Mouse (Mus musculus) MEL (cell line): ENCODE measurements around the gene Olfr545. TPM values are rescaled to one million over a fixed set of nuclear protein-coding genes. Genes with fewer than 3 reads are reported as not detected.

Experiments
- DNase-seq: peaks from one replicate; pipeline ENCODE4 v3.0.0; 2011; ENCODE audit warnings: low read depth, low spot score
- H3K27ac ChIP-seq: 2 replicates; pipeline ENCODE4 v1.5.1; 2012; ENCODE audit warnings: low read depth, mild to moderate bottlenecking, control low read depth, low read length, moderate library complexity; ENCODE audit not compliant: control insufficient read depth
- H3K27me3 ChIP-seq, 2 experiments: fragments of 150-350 bp in 1 of 2; sonication (generic) in 1 of 2; 2 replicates each; pipeline ENCODE4 v1.6.1; 2012; ENCODE audit warnings: low read length in 2 of 2, mild to moderate bottlenecking in 2 of 2, improper control_type of control experiment in 1 of 2, moderate library complexity in 1 of 2; ENCODE audit not compliant: insufficient read depth in 2 of 2, control insufficient read depth in 1 of 2
- H3K36me3 ChIP-seq, 2 experiments: 2 replicates each; pipeline ENCODE4 v1.6.1; 2012 to 2014; ENCODE audit warnings: low read length in 2 of 2, improper control_type of control experiment in 1 of 2, inconsistent platforms in 1 of 2, mild to moderate bottlenecking in 1 of 2; ENCODE audit not compliant: insufficient read depth in 2 of 2, control insufficient read depth in 1 of 2
- H3K4me1 ChIP-seq, 2 experiments: fragments of 150-350 bp in 1 of 2; sonication (generic) in 1 of 2; 2 replicates each; pipeline ENCODE4 v1.6.1; 2012; ENCODE audit warnings: low read length in 2 of 2, improper control_type of control experiment in 1 of 2, mild to moderate bottlenecking in 1 of 2; ENCODE audit not compliant: insufficient read depth in 2 of 2, control insufficient read depth in 1 of 2
- H3K4me3 ChIP-seq, 2 experiments: fragments of 150-350 bp in 1 of 2; sonication (generic) in 1 of 2; 2 replicates each; pipeline ENCODE4 v1.5.1; 2012; ENCODE audit warnings: low read depth in 2 of 2, low read length in 2 of 2, mild to moderate bottlenecking in 2 of 2, moderate library complexity in 2 of 2, control low read depth in 1 of 2, improper control_type of control experiment in 1 of 2; ENCODE audit not compliant: control insufficient read depth in 1 of 2, insufficient read depth in 1 of 2
- H3K79me2 ChIP-seq: 2 replicates; pipeline ENCODE4 v1.6.1; 2012; ENCODE audit warnings: mild to moderate bottlenecking, low read length, moderate library complexity; ENCODE audit not compliant: control insufficient read depth, poor library complexity, insufficient read depth
- H3K9ac ChIP-seq: 2 replicates; pipeline ENCODE4 v1.6.1; 2012; ENCODE audit warnings: low read depth, mild to moderate bottlenecking, control low read depth, low read length, moderate library complexity; ENCODE audit not compliant: control insufficient read depth, poor library complexity, severe bottlenecking
- H3K9me3 ChIP-seq: fragments of 150-350 bp; sonication (generic); replicated peaks from 2 replicates; pipeline ENCODE4 v1.6.1; 2012; ENCODE audit warnings: mild to moderate bottlenecking, low read length, improper control_type of control experiment, moderate library complexity; ENCODE audit not compliant: insufficient read depth
- CHD1 ChIP-seq: IDR thresholded peaks from 2 replicates; pipeline ENCODE4 v1.6.1; 2012; ENCODE audit warnings: low read depth, mild to moderate bottlenecking, inconsistent platforms, low read length, improper control_type of control experiment
- CTCF ChIP-seq, 3 experiments: IDR thresholded peaks in 2 of 3; conservative IDR thresholded peaks in 1 of 3; 2 replicates each; pipeline ENCODE4 v1.5.1; 2011 to 2012; ENCODE audit warnings: low read length in 3 of 3, low read depth in 2 of 3, mild to moderate bottlenecking in 2 of 3, improper control_type of control experiment in 1 of 3, inconsistent platforms in 1 of 3, mixed read lengths in 1 of 3, moderate library complexity in 1 of 3; ENCODE audit not compliant: control insufficient read depth in 1 of 3, insufficient read depth in 1 of 3, poor library complexity in 1 of 3, severe bottlenecking in 1 of 3
- E2F4 ChIP-seq: IDR thresholded peaks from 2 replicates; pipeline ENCODE4 v1.6.1; 2011; ENCODE audit warnings: low read depth, low read length, improper control_type of control experiment, borderline replicate concordance
- ELF1 ChIP-seq: IDR thresholded peaks from 2 replicates; pipeline ENCODE4 v1.6.1; 2014; ENCODE audit warnings: low read depth, mild to moderate bottlenecking, inconsistent platforms, low read length, improper control_type of control experiment, moderate library complexity
- ETS1 ChIP-seq: IDR thresholded peaks from 2 replicates; pipeline ENCODE4 v1.6.1; 2012; ENCODE audit warnings: low read depth, mild to moderate bottlenecking, inconsistent platforms, low read length, improper control_type of control experiment, moderate library complexity
- GABPA ChIP-seq: IDR thresholded peaks from 2 replicates; pipeline ENCODE4 v1.6.1; 2012; ENCODE audit warnings: low read depth, mild to moderate bottlenecking, inconsistent platforms, low read length, improper control_type of control experiment, moderate library complexity
- KAT2A ChIP-seq: conservative IDR thresholded peaks from 2 replicates; pipeline ENCODE4 v1.6.1; 2012; ENCODE audit warnings: low read depth, low read length, improper control_type of control experiment, inconsistent platforms
- MAX ChIP-seq: IDR thresholded peaks from 2 replicates; pipeline ENCODE4 v1.6.1; 2011; ENCODE audit warnings: low read length, improper control_type of control experiment
- MAZ ChIP-seq: IDR thresholded peaks from 2 replicates; pipeline ENCODE4 v1.6.1; 2012; ENCODE audit warnings: low read depth, mild to moderate bottlenecking, inconsistent platforms, low read length, improper control_type of control experiment
- MYB ChIP-seq: IDR thresholded peaks from 2 replicates; pipeline ENCODE4 v1.6.1; 2011; ENCODE audit warnings: mild to moderate bottlenecking, low read depth, low read length, improper control_type of control experiment
- POLR2A ChIP-seq, 2 experiments: IDR thresholded peaks; 2 replicates each; pipeline ENCODE4 v1.6.1; 2011 to 2012; ENCODE audit warnings: low read length in 2 of 2, mild to moderate bottlenecking in 2 of 2, control low read depth in 1 of 2, improper control_type of control experiment in 1 of 2, low read depth in 1 of 2, moderate library complexity in 1 of 2; ENCODE audit not compliant: control insufficient read depth in 1 of 2, insufficient read depth in 1 of 2, poor library complexity in 1 of 2
- RCOR1 ChIP-seq: IDR thresholded peaks from 2 replicates; pipeline ENCODE4 v1.6.1; 2012; ENCODE audit warnings: low read depth, mild to moderate bottlenecking, inconsistent platforms, low read length, improper control_type of control experiment
- SIN3A ChIP-seq: IDR thresholded peaks from 2 replicates; pipeline ENCODE4 v1.6.1; 2012; ENCODE audit warnings: low read length, improper control_type of control experiment, inconsistent platforms
- SMC3 ChIP-seq: IDR thresholded peaks from 2 replicates; pipeline ENCODE4 v1.6.1; 2011; ENCODE audit warnings: low read depth, low read length, improper control_type of control experiment
- TCF12 ChIP-seq: IDR thresholded peaks from 2 replicates; pipeline ENCODE4 v1.6.1; 2014; ENCODE audit warnings: low read depth, mild to moderate bottlenecking, inconsistent platforms, low read length, improper control_type of control experiment, moderate library complexity
- UBTF ChIP-seq: IDR thresholded peaks from 2 replicates; pipeline ENCODE4 v1.6.1; 2012; ENCODE audit warnings: low read depth, mild to moderate bottlenecking, inconsistent platforms, low read length, improper control_type of control experiment, moderate library complexity, borderline replicate concordance; ENCODE audit not compliant: insufficient read depth
- USF2 ChIP-seq, 2 experiments: IDR thresholded peaks; 2 replicates each; pipeline ENCODE4 v1.6.1; 2011 to 2012; ENCODE audit warnings: improper control_type of control experiment in 2 of 2, low read length in 2 of 2, borderline replicate concordance in 1 of 2, inconsistent platforms in 1 of 2, low read depth in 1 of 2, mild to moderate bottlenecking in 1 of 2; ENCODE audit not compliant: insufficient read depth in 1 of 2
- ZKSCAN1 ChIP-seq: IDR thresholded peaks from 2 replicates; pipeline ENCODE4 v1.6.1; 2012; ENCODE audit warnings: low read depth, mild to moderate bottlenecking, inconsistent platforms, low read length, improper control_type of control experiment, moderate library complexity
- ZNF384 ChIP-seq: IDR thresholded peaks from 2 replicates; pipeline ENCODE4 v1.6.1; 2012; ENCODE audit warnings: low read depth, mild to moderate bottlenecking, inconsistent platforms, low read length, improper control_type of control experiment
- polyA plus RNA-seq, 2 experiments: library from polyadenylated mRNA; stranded (reverse) in 1 of 2; unstranded in 1 of 2; fragments of >175 nt in 1 of 2; fragments of >200 nt in 1 of 2; gene quantifications; 2 replicates each; pipeline versions ENCODE4 v1.2.1 to v1.2.4; 2012; ENCODE audit warnings: low replicate concordance in 2 of 2, low read depth in 1 of 2; ENCODE audit not compliant: insufficient read length in 2 of 2, insufficient read depth in 1 of 2, missing spikeins in 1 of 2
- total RNA-seq: library from RNA; depleted of rRNA; stranded (reverse); fragments of 300-350 nt; gene quantifications from 2 replicates; pipeline ENCODE4 v1.2.3, GENCODE M21; 2012

Gene Olfr545
- total and polyA plus RNA-seq, 3 experiments = 0.12 to 0.25 TPM; not detected in 1

- TF ChIP-seq CHD1 = no peak
- TF ChIP-seq KAT2A = no peak
- no peak for TF ChIP-seq MAX
- no peak for TF ChIP-seq MYB
- no peak for TF ChIP-seq MAZ
- TF ChIP-seq TCF12 = no peak
- no peak for TF ChIP-seq E2F4
- TF ChIP-seq RCOR1 = no peak
- no peak for TF ChIP-seq UBTF
- TF ChIP-seq ZNF384 = no peak
- no peak for TF ChIP-seq SIN3A
- no peak for TF ChIP-seq ZKSCAN1
- TF ChIP-seq CTCF (IDR thresholded peaks at IDR 0.05 in 2 of 3, conservative IDR thresholded peaks at IDR 0.05 in 1 of 3; ENCODE audit: control insufficient read depth in 1 of 3, insufficient read depth in 1 of 3, low read depth in 2 of 3, low read length in 3 of 3, poor library complexity in 1 of 3, severe bottlenecking in 1 of 3) = no peak
- TF ChIP-seq GABPA = no peak
- no peak for TF ChIP-seq ELF1
- no peak for TF ChIP-seq SMC3
- TF ChIP-seq ETS1 = no peak
- Histone ChIP-seq H3K36me3 (peaks cover 3 to 67% of the 10 kb centered on the region in 2 experiments; a peak in 3 of 4 replicates), H3K27me3 (no peaks in the 10 kb centered on the region), H3K27ac (no peak overlapping the region), H3K9ac (no peak overlapping the region), H3K9me3 (no peaks in the 10 kb centered on the region), H3K79me2 (no peaks in the 10 kb centered on the region), H3K4me3 (no peak overlapping the region), H3K4me1 (no peaks in the 10 kb centered on the region)
- DNase-seq = peak; percentile 32
Observed at GRCm38 (mm10) chr7:102458618-102459380, 40.6 kb downstream of the Olfr545 start.

GRCm38 (mm10) chr7:102446438-102446837 lies 52.9 kb downstream of the Olfr545 start:
- H3K4me3 ChIP-seq = no peak overlapping the region
- TF ChIP-seq POLR2A (IDR thresholded peaks at IDR 0.05; ENCODE audit: control insufficient read depth in 1 of 2, insufficient read depth in 1 of 2, low read depth in 1 of 2, low read length in 2 of 2, poor library complexity in 1 of 2) (no peak), TCF12 (no peak), ZNF384 (no peak), USF2 (IDR thresholded peaks at IDR 0.05; ENCODE audit: borderline replicate concordance in 1 of 2, insufficient read depth in 1 of 2, low read depth in 1 of 2, low read length in 2 of 2) (no peak)
- TF ChIP-seq, all 39 proteins: peak for 0
- no peak overlapping the region for H3K27ac ChIP-seq
- DNase-seq = no peak
- peaks cover 5 to 11% of the 10 kb centered on the region in 2 experiments; a peak in 3 of 4 replicates for H3K4me1 ChIP-seq
- no peaks in the 10 kb centered on the region for H3K27me3 ChIP-seq
- no peaks in the 10 kb centered on the region for H3K9me3 ChIP-seq
- peaks cover 31% of the 10 kb centered on the region for H3K79me2 ChIP-seq
- no peak overlapping the region for H3K9ac ChIP-seq
- peaks cover 25 to 46% of the 10 kb centered on the region in 2 experiments for H3K36me3 ChIP-seq
